Mouse (Mus musculus) lung, embryonic 16.5 days (tissue): ENCODE data around the gene Ankrd6. TPM values are rescaled to one million over a fixed set of nuclear protein-coding genes. Genes with fewer than 3 reads are reported as not detected.

Source experiments
- ATAC-seq: fragments of 200-750 bp; cut with Nextera tagmentation; 2 replicates; pipeline ENCODE4 v1.8.0; 2017; ENCODE audit warnings: low read depth, mild to moderate bottlenecking, moderate library complexity
- H3K27ac ChIP-seq: fragments of 300-500 bp; sonication (generic); 2 replicates; pipeline ENCODE4 v1.5.1; 2014; ENCODE audit warnings: mild to moderate bottlenecking, control low read depth, low read length
- H3K27me3 ChIP-seq: fragments of 300-500 bp; sonication (generic); 2 replicates; pipeline ENCODE4 v1.6.1; 2014; ENCODE audit warnings: low read depth, low read length, mixed read lengths; ENCODE audit not compliant: control insufficient read depth, insufficient read depth
- H3K36me3 ChIP-seq: fragments of 300-500 bp; sonication (generic); 2 replicates; pipeline ENCODE4 v1.6.1; 2014; ENCODE audit warnings: low read length; ENCODE audit not compliant: control insufficient read depth, insufficient read depth
- H3K4me1 ChIP-seq: fragments of 300-500 bp; sonication (generic); replicated peaks from 2 replicates; pipeline ENCODE4 v1.6.1; 2014; ENCODE audit warnings: low read length, mixed read lengths; ENCODE audit not compliant: control insufficient read depth, insufficient read depth
- H3K4me2 ChIP-seq: fragments of 300-500 bp; sonication (generic); 2 replicates; pipeline ENCODE4 v1.6.1; 2014; ENCODE audit warnings: low read depth, low read length, control low read depth
- H3K4me3 ChIP-seq: fragments of 300-500 bp; sonication (generic); 2 replicates; pipeline ENCODE4 v1.5.1; 2014; ENCODE audit warnings: mild to moderate bottlenecking, low read length, control low read depth
- H3K9ac ChIP-seq: fragments of 300-500 bp; sonication (generic); 2 replicates; pipeline ENCODE4 v1.6.1; 2014; ENCODE audit warnings: low read length, control low read depth
- H3K9me3 ChIP-seq: fragments of 300-500 bp; sonication (generic); 2 replicates; pipeline ENCODE4 v1.6.1; 2016; ENCODE audit warnings: low read length; ENCODE audit not compliant: control insufficient read depth
- WGBS: fragments of 180-500 bp; shearing (Covaris S2); extraction: QIAGEN DNeasy Blood & Tissue Kit; methylation state at CpG from one replicate; pipeline ENCODE4 v1.1.7; 2014; 5-methylcytosine and 5-hydroxymethylcytosine counted together
- polyA plus RNA-seq: library from polyadenylated mRNA; unstranded; fragments of >200 nt; fragmentation: Nextera tagmentation; extraction: Ambion mirVana; gene quantifications from 2 replicates; pipeline ENCODE4 v1.2.1, GENCODE M21; 2015

The Ankrd6 gene
- polyA plus RNA-seq, 1 experiment from 2014 or later = 3.6 TPM

- H3K9ac ChIP-seq = no peak overlapping the region
- no peak overlapping the region for H3K4me3 ChIP-seq
- peak; percentile 61 for ATAC-seq
- H3K27me3 ChIP-seq = no peaks in the 10 kb centered on the region
- no peak overlapping the region for H3K4me2 ChIP-seq
- peaks cover 7% of the 10 kb centered on the region for H3K4me1 ChIP-seq
- no peak overlapping the region for H3K27ac ChIP-seq
- no peaks in the 10 kb centered on the region for H3K9me3 ChIP-seq
- WGBS = 18% methylated on average over 8 of the region's 8 CpGs
- H3K36me3 ChIP-seq = no peaks in the 10 kb centered on the region
These were observed 34.7 kb downstream of the Ankrd6 start for GRCm38 (mm10) chr4:32915928-32916327.

GRCm38 (mm10) chr4:32909996-32910395 is 40.6 kb downstream of the Ankrd6 start:
- H3K27ac ChIP-seq = no peak overlapping the region
- no peak overlapping the region for H3K4me2 ChIP-seq
- 97% methylated on average over 1 of the region's 1 CpGs for WGBS
- H3K27me3 ChIP-seq = no peaks in the 10 kb centered on the region
- no peaks in the 10 kb centered on the region for H3K36me3 ChIP-seq
- H3K4me1 ChIP-seq = peaks cover 10% of the 10 kb centered on the region
- H3K9ac ChIP-seq = no peak overlapping the region
- ATAC-seq = no peak
- no peaks in the 10 kb centered on the region for H3K9me3 ChIP-seq
- no peak overlapping the region for H3K4me3 ChIP-seq

- H3K27ac ChIP-seq = no peak overlapping the region
- H3K9me3 ChIP-seq = no peaks in the 10 kb centered on the region
- no peaks in the 10 kb centered on the region for H3K27me3 ChIP-seq
- H3K4me1 ChIP-seq = peaks cover 10% of the 10 kb centered on the region
- 65% methylated on average over 3 of the region's 3 CpGs for whole genome bisulfite sequencing
- H3K9ac ChIP-seq = no peak overlapping the region
- H3K4me3 ChIP-seq = no peak overlapping the region
- ATAC-seq = no peak
- H3K36me3 ChIP-seq = no peaks in the 10 kb centered on the region
- H3K4me2 ChIP-seq = no peak overlapping the region
These were observed 41.2 kb downstream of the Ankrd6 start for GRCm38 (mm10) chr4:32909241-32909979.

- peak; percentile 60 for ATAC-seq
- Histone ChIP-seq H3K4me1 (peaks cover 10% of the 10 kb centered on the region), H3K36me3 (no peaks in the 10 kb centered on the region), H3K4me3 (no peak overlapping the region), H3K27ac (no peak overlapping the region), H3K27me3 (no peaks in the 10 kb centered on the region), H3K9ac (no peak overlapping the region), H3K4me2 (no peak overlapping the region), H3K9me3 (no peaks in the 10 kb centered on the region)
- WGBS = 35% methylated on average over 3 of the region's 3 CpGs
These were observed 43.0 kb downstream of the Ankrd6 start for GRCm38 (mm10) chr4:32907631-32908030.

- ATAC-seq = peak; percentile 75
- no peaks in the 10 kb centered on the region for H3K27me3 ChIP-seq
- no peak overlapping the region for H3K4me2 ChIP-seq
- no peaks in the 10 kb centered on the region for H3K9me3 ChIP-seq
- no peak overlapping the region for H3K27ac ChIP-seq
- H3K4me1 ChIP-seq = peaks cover 10% of the 10 kb centered on the region
- H3K36me3 ChIP-seq = no peaks in the 10 kb centered on the region
- WGBS = 30% methylated on average over 6 of the region's 6 CpGs
- no peak overlapping the region for H3K4me3 ChIP-seq
- no peak overlapping the region for H3K9ac ChIP-seq
These were observed 44.0 kb downstream of the Ankrd6 start for GRCm38 (mm10) chr4:32906627-32907026.

- no peak overlapping the region for H3K27ac ChIP-seq
- no peak overlapping the region for H3K9ac ChIP-seq
- H3K9me3 ChIP-seq = no peaks in the 10 kb centered on the region
- no peak overlapping the region for H3K4me3 ChIP-seq
- peaks cover 10% of the 10 kb centered on the region for H3K4me1 ChIP-seq
- H3K4me2 ChIP-seq = no peak overlapping the region
- no peaks in the 10 kb centered on the region for H3K27me3 ChIP-seq
- 98% methylated on average over 2 of the region's 2 CpGs for WGBS
- H3K36me3 ChIP-seq = no peaks in the 10 kb centered on the region
- ATAC-seq = no peak
These were observed 44.7 kb downstream of the Ankrd6 start for GRCm38 (mm10) chr4:32905913-32906312.

- no peak overlapping the region for H3K9ac ChIP-seq
- WGBS = 65% methylated on average over 2 of the region's 2 CpGs
- no peak overlapping the region for H3K4me3 ChIP-seq
- H3K9me3 ChIP-seq = no peaks in the 10 kb centered on the region
- peaks cover 10% of the 10 kb centered on the region for H3K4me1 ChIP-seq
- H3K27me3 ChIP-seq = no peaks in the 10 kb centered on the region
- no peaks in the 10 kb centered on the region for H3K36me3 ChIP-seq
- no peak for ATAC-seq
- no peak overlapping the region for H3K27ac ChIP-seq
- H3K4me2 ChIP-seq = no peak overlapping the region
These were observed 45.3 kb downstream of the Ankrd6 start for GRCm38 (mm10) chr4:32905381-32905780.

- Histone ChIP-seq H3K9me3 (no peaks in the 10 kb centered on the region), H3K27me3 (no peaks in the 10 kb centered on the region), H3K4me1 (peaks cover 10% of the 10 kb centered on the region), H3K9ac (no peak overlapping the region), H3K4me3 (no peak overlapping the region), H3K36me3 (no peaks in the 10 kb centered on the region), H3K27ac (no peak overlapping the region), H3K4me2 (no peak overlapping the region)
- ATAC-seq = no peak
- 79% methylated on average over 7 of the region's 7 CpGs for WGBS
These were observed 46.8 kb downstream of the Ankrd6 start for GRCm38 (mm10) chr4:32903826-32904225.

GRCm38 (mm10) chr4:32899051-32899450 is 51.6 kb downstream of the Ankrd6 start:
- WGBS = 50% methylated on average over 4 of the region's 4 CpGs
- no peaks in the 10 kb centered on the region for H3K36me3 ChIP-seq
- H3K27me3 ChIP-seq = no peaks in the 10 kb centered on the region
- H3K4me2 ChIP-seq = no peak overlapping the region
- no peaks in the 10 kb centered on the region for H3K4me1 ChIP-seq
- no peak overlapping the region for H3K4me3 ChIP-seq
- no peak overlapping the region for H3K27ac ChIP-seq
- H3K9ac ChIP-seq = no peak overlapping the region
- H3K9me3 ChIP-seq = peaks cover 6% of the 10 kb centered on the region
- ATAC-seq = no peak
